Mouse (Mus musculus) lung, adult 2 months (tissue): ENCODE results near the gene Mrpl47.

Source experiments
- CTCF ChIP-seq: fragments of 200-500 bp; IDR thresholded peaks from 2 replicates; pipeline ENCODE4 v1.5.1; 2011; ENCODE audit warnings: mild to moderate bottlenecking, low read length, control low read depth; ENCODE audit not compliant: insufficient read depth
- POLR2A ChIP-seq: fragments of 200-500 bp; IDR thresholded peaks from 2 replicates; pipeline ENCODE4 v1.6.1; 2011; ENCODE audit warnings: low read depth, mild to moderate bottlenecking, control low read depth, low read length, borderline replicate concordance; ENCODE audit errors: extremely low read depth

GRCm38 (mm10) chr3:32694211-32694610 lies 43.2 kb downstream of the Mrpl47 start:
- TF ChIP-seq POLR2A (no peak), CTCF (no peak)
